Mouse (Mus musculus): ENCODE results near the gene Catsperg1. TPM values are rescaled to one million over a fixed set of nuclear protein-coding genes. Genes with fewer than 3 reads are reported as not detected.

Gene Catsperg1
- polyA plus RNA-seq, 1 experiment from 2014 or later: 3.8 TPM

DNA sequence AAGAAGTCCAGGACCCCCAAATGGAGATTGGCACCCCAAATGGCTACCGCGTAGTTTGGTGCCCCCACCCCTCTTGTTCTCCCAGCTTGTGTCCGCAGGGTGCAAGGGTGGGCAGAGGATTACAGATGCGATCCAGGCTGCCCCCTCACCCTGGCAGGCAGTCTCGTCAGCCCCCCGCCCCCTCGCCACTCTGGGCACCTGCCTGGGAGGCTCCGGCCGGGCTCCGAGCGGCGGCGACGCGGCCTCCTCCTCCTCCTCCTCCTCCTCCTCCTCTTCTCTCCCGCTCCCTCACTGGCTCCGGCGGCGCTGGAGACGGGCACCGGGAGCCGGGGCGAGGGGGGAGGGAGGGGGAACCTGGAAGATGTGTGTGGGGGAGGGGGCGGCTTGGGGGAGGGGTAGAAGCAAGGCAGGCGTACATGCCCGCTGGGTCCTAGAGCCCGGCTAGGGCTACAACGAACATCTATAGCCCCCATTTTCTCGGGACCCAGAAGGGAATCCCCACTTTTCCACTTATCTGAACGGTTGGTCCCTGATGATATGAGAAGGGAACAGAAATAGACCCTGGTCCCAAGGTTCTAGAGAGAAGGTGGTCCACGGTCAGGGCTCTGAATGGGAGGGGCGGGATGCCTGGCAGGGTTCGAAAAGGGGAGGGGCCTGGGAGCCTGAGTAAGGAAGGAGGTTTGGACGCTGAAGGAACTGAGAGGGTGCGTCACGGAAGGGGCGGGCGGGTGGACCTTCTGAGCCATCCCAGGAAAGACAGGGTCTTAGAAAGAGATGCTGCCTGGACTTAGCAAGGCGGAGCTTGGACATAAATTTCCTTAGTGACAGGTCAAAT lies 44.4 kb downstream of the Catsperg1 start:
- Histone ChIP-seq H3K4me3 (ENCODE audit: low read depth, low read length) (peak overlapping the region; percentile 68), H3K9ac (replicated peaks; ENCODE audit: low read depth, low read length) (peak overlapping the region; percentile 74), H3K27me3 (ENCODE audit: control insufficient read depth, insufficient read depth, low read length) (peaks cover 29% of the 10 kb centered on the region), H3K4me1 (ENCODE audit: control insufficient read depth, insufficient read depth, low read length) (peaks cover 18% of the 10 kb centered on the region), H3K36me3 (ENCODE audit: control insufficient read depth, insufficient read depth, low read length) (peaks cover 11% of the 10 kb centered on the region), H3K9me3 (ENCODE audit: control insufficient read depth, low read length) (no peaks in the 10 kb centered on the region), H3K4me2 (ENCODE audit: low read depth, low read length) (peak overlapping the region; percentile 60), H3K27ac (ENCODE audit: low read depth, low read length) (peak overlapping the region; percentile 78)
- peak; percentile 80 for ATAC-seq (ENCODE audit: low read depth)
- under 1% methylated on average over 34 of the region's 39 CpGs for WGBS

DNA sequence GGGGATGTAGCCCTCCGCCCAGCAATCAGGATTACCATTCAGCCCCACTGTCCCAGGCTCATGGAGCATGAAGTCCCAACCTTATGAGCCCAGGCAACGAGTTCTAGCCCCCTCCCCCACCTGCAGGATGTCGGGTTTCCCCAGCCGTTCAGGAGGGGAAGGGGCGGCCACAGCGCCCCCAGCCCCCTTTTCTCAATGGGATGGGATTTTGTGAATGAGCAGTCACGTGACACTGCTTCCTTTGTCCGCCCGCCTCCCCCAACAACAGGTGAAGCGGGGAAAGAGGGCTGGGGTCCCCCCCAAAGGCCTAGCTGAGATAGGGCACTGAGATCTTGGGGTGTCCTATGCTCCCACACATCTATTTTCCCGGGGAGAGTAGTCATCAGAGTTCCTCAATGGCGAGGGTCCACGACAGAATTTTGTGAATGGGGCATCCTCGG lies 45.0 kb downstream of the Catsperg1 start:
- H3K27me3 ChIP-seq (ENCODE audit: control insufficient read depth, insufficient read depth, low read length): peaks cover 26% of the 10 kb centered on the region
- no peaks in the 10 kb centered on the region for H3K9me3 ChIP-seq (ENCODE audit: control insufficient read depth, low read length)
- 0% methylated on average over 14 of the region's 14 CpGs for WGBS
- peaks cover 9% of the 10 kb centered on the region for H3K36me3 ChIP-seq (ENCODE audit: control insufficient read depth, insufficient read depth, low read length)
- peak; percentile 29 for ATAC-seq (ENCODE audit: low read depth)
- H3K4me3 ChIP-seq (ENCODE audit: low read depth, low read length): peak overlapping the region; percentile 68
- H3K4me1 ChIP-seq (ENCODE audit: control insufficient read depth, insufficient read depth, low read length): peaks cover 18% of the 10 kb centered on the region
- H3K27ac ChIP-seq (ENCODE audit: low read depth, low read length): peak overlapping the region; percentile 78
- peak overlapping the region; percentile 74 for H3K9ac ChIP-seq (replicated peaks; ENCODE audit: low read depth, low read length)
- H3K4me2 ChIP-seq (ENCODE audit: low read depth, low read length): peak overlapping the region; percentile 60

DNA sequence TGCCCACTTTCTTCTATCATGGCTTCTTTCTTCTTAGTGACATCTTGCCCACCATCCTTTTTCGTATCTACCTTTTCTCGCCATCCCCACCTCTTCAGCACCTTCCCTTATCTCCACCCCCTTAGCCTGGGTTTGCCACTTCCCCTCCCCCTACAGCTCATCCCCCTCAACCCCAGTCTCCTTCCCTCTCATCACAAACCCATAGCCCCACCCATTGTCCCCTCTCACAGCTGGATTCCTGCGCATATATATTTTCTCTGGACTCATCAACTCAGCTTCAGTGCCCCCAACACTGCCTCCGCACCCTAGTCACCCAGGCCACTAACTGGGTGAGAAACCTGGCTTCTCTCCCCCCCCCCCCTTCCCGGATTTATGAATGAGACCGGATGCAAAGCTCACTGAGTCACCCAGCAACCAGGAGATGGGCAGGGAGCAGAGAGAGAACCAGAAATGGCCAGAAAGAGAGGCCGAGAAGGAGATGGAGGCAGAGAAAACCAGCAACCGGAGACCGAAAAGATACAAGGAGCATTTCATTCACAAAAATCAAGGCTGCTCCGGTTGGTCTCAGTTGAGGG lies 45.6 kb downstream of the Catsperg1 start:
- ATAC-seq (ENCODE audit: low read depth): no peak
- H3K4me2 ChIP-seq (ENCODE audit: low read depth, low read length): peak overlapping the region; percentile 60
- peaks cover 18% of the 10 kb centered on the region for H3K4me1 ChIP-seq (ENCODE audit: control insufficient read depth, insufficient read depth, low read length)
- under 1% methylated on average over 10 of the region's 10 CpGs for WGBS
- H3K4me3 ChIP-seq (ENCODE audit: low read depth, low read length): peak overlapping the region; percentile 68
- H3K27ac ChIP-seq (ENCODE audit: low read depth, low read length): peak overlapping the region; percentile 78; the same call in 1 of the 2 replicates
- H3K9ac ChIP-seq (replicated peaks; ENCODE audit: low read depth, low read length): peak overlapping the region; percentile 74
- H3K9me3 ChIP-seq (ENCODE audit: control insufficient read depth, low read length): no peaks in the 10 kb centered on the region
- peaks cover 20% of the 10 kb centered on the region for H3K27me3 ChIP-seq (ENCODE audit: control insufficient read depth, insufficient read depth, low read length)
- peaks cover 3% of the 10 kb centered on the region; the same call in 1 of the 2 replicates for H3K36me3 ChIP-seq (ENCODE audit: control insufficient read depth, insufficient read depth, low read length)

DNA sequence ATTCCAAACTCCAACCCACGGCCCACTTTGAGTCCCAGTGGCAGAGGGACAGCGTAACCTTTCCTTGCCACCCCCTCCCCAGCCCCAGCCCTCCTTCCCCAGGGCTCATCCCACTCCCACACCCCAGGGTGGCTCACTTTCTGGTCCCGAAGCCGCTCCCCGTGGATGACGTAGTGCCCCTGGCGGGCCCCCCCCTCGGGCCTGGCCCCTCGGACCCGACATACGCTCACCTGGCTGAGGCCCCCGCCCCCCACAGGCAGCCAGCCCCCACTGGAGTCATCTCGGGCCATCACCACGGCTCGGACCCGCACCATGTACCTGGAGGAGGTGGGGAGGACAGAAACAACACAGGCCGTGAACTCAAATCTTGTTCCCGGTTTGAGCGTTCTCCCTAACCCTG lies 46.2 kb downstream of the Catsperg1 start:
- H3K4me1 ChIP-seq (ENCODE audit: control insufficient read depth, insufficient read depth, low read length): peaks cover 18% of the 10 kb centered on the region
- H3K4me2 ChIP-seq (ENCODE audit: low read depth, low read length): peak overlapping the region; percentile 60
- peaks cover 16% of the 10 kb centered on the region for H3K27me3 ChIP-seq (ENCODE audit: control insufficient read depth, insufficient read depth, low read length)
- no peak overlapping the region for H3K27ac ChIP-seq (ENCODE audit: low read depth, low read length)
- H3K36me3 ChIP-seq (ENCODE audit: control insufficient read depth, insufficient read depth, low read length): 0 out of 2 replicates have a peak, but pooled peaks cover 3% of the 10 kb centered on the region
- no peaks in the 10 kb centered on the region for H3K9me3 ChIP-seq (ENCODE audit: control insufficient read depth, low read length)
- H3K9ac ChIP-seq (replicated peaks; ENCODE audit: low read depth, low read length): peak overlapping the region; percentile 39; the same call in 1 of the 2 replicates
- ATAC-seq (ENCODE audit: low read depth): no peak
- 17% methylated on average over 19 of the region's 19 CpGs for WGBS
- H3K4me3 ChIP-seq (ENCODE audit: low read depth, low read length): peak overlapping the region; percentile 68; the same call in 1 of the 2 replicates

DNA sequence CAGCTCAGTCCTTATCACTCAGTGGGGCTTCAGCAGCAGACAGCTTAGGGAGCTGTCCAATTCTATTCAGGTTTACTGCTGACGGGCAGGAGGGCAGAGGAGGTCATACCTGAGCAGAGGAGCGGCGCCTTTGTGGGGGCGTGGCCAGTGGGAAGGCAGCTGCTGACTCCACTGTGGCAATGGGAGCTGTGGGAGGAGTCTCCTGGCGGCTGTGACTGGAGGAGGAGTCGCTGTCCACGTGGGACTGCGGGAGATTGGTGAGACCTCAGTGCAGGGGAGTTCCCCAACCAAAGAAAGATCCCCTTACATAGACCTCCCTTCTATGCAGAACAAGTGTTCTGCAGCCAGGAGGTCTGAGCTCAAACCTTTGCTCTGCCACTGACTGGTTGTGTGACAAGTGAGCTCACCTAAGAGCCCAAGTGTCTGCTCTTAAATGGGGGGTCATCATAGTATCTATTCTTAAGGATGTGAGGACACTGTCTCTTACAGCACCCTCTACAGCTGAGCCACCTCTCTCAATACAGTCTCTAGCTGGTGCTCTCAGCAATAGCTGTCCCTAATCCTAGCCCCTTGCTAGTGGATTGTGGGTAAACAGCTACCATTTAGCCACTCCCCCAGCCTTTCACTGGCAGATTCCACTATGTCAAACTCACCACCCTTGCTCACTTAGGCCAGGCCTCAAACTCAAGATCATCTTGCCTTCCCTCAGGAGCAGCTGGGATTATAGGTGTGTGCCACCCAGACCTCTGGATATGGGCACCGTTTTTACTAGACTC lies 50.9 kb downstream of the Catsperg1 start:
- Histone ChIP-seq H3K9ac (replicated peaks; ENCODE audit: low read depth, low read length) (no peak overlapping the region), H3K27me3 (ENCODE audit: control insufficient read depth, insufficient read depth, low read length) (peaks cover 3% of the 10 kb centered on the region; the same call in 1 of the 2 replicates), H3K4me3 (ENCODE audit: low read depth, low read length) (no peak overlapping the region), H3K27ac (ENCODE audit: low read depth, low read length) (no peak overlapping the region), H3K4me2 (ENCODE audit: low read depth, low read length) (no peak overlapping the region), H3K36me3 (ENCODE audit: control insufficient read depth, insufficient read depth, low read length) (0 out of 2 replicates have a peak, but pooled peaks cover 3% of the 10 kb centered on the region), H3K9me3 (ENCODE audit: control insufficient read depth, low read length) (no peaks in the 10 kb centered on the region), H3K4me1 (ENCODE audit: control insufficient read depth, insufficient read depth, low read length) (peaks cover 4% of the 10 kb centered on the region)
- no peak for ATAC-seq (ENCODE audit: low read depth)
- 23% methylated on average over 9 of the region's 9 CpGs for WGBS

DNA sequence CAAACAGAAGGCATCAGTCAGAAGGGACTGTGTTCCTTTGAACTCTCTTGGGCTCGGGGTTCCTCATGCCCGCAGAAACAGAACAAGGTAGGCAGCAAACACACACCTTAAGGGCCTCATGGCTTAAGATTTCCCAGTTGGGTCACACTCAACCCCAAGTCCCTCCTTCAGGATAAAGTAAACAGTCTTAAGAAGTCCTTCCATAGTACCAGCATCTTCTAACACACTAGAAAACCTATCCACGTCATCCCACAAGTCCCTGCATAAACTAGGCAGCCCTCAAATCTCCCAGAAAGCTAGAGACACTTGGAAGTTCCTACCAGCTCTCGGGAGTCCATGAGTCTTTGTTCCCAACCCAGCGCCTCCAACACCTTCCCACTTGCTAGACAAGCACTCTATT lies 51.5 kb downstream of the Catsperg1 start:
- no peak for ATAC-seq (ENCODE audit: low read depth)
- peaks cover 4% of the 10 kb centered on the region; the same call in 1 of the 2 replicates for H3K27me3 ChIP-seq (ENCODE audit: control insufficient read depth, insufficient read depth, low read length)
- H3K4me3 ChIP-seq (ENCODE audit: low read depth, low read length): no peak overlapping the region
- H3K9me3 ChIP-seq (ENCODE audit: control insufficient read depth, low read length): no peaks in the 10 kb centered on the region
- H3K4me2 ChIP-seq (ENCODE audit: low read depth, low read length): no peak overlapping the region
- no peaks in the 10 kb centered on the region for H3K4me1 ChIP-seq (ENCODE audit: control insufficient read depth, insufficient read depth, low read length)
- 83% methylated on average over 5 of the region's 5 CpGs for WGBS
- H3K36me3 ChIP-seq (ENCODE audit: control insufficient read depth, insufficient read depth, low read length): 0 out of 2 replicates have a peak, but pooled peaks cover 3% of the 10 kb centered on the region
- H3K9ac ChIP-seq (replicated peaks; ENCODE audit: low read depth, low read length): no peak overlapping the region
- no peak overlapping the region for H3K27ac ChIP-seq (ENCODE audit: low read depth, low read length)

DNA sequence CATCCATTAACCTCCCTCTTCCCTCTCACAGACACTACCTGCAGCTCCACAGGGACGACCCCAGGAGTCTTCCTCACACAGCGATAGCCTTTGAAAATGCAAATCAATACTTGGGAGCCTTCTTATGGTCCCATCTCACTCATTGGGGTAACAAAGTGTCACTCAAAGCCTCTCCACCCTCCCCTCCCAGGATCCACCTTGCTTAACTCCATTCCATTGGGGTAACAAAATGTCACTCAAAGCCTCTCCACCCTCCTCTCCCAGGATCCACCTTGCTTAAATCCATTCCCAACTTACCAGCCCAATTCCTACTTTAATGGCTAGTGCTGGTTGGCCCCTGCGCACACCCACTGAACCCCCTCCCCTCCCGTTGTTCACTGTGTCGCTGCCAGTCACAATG lies 55.6 kb downstream of the Catsperg1 start:
- no peak overlapping the region for H3K27ac ChIP-seq (ENCODE audit: low read depth, low read length)
- H3K4me2 ChIP-seq (ENCODE audit: low read depth, low read length): no peak overlapping the region
- no peak overlapping the region for H3K9ac ChIP-seq (replicated peaks; ENCODE audit: low read depth, low read length)
- H3K4me1 ChIP-seq (ENCODE audit: control insufficient read depth, insufficient read depth, low read length): 0 out of 2 replicates have a peak, but pooled peaks cover 4% of the 10 kb centered on the region
- H3K36me3 ChIP-seq (ENCODE audit: control insufficient read depth, insufficient read depth, low read length): no peaks in the 10 kb centered on the region
- H3K9me3 ChIP-seq (ENCODE audit: control insufficient read depth, low read length): no peaks in the 10 kb centered on the region
- no peak for ATAC-seq (ENCODE audit: low read depth)
- H3K27me3 ChIP-seq (ENCODE audit: control insufficient read depth, insufficient read depth, low read length): peaks cover 4% of the 10 kb centered on the region; the same call in 1 of the 2 replicates
- WGBS: 2% methylated on average over 5 of the region's 5 CpGs
- no peak overlapping the region for H3K4me3 ChIP-seq (ENCODE audit: low read depth, low read length)

DNA sequence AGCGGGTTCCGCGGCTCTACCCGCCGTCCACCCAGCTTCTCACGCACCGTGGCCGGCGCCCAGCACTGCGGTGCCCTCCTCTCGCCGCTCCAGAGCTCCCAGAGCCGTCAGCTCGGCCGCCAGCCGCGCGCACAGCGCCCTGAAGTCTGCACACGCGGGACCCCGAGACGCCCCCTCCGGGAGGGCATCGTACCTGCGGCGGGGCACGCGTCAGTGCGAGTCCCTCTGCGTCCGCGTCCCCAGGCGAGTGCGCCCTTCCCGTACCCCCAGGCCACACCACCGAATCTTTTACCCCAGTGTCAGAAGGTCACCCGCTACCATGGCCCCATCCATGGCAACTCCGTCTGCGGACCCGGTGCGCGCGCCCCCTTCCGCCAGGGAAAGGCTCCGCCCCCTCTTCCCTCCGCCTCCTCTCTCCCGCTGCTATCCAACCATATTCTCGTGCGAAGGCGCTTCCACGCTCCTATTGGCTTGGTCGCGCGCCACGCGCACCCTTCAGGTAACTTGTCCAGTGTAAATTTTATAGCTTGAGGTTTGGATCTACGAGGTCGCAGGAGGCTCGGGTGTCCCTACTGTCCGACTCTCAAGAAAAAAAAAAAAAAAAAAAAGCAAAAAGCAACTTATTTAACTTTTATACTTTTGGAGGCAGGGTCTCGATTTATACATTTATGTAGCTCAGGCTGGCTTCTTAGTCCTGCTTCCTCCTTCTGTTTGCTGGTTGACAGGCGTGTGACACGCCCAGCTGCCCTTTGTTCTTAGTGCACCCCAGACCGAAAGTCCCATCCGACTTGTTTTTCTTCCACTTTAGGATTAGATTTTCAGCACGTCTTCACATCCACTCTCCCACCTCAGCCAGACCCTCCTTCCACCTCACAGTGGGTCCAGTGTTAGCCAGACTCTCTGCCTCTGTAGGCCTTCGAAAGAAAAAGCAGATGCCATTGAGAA lies 57.7 kb downstream of the Catsperg1 start, which contains the start of gene Fam98c:
TSS of gene Fam98c (minus strand) at position 397 of the 945 bp plus-strand sequence.
- ATAC-seq (ENCODE audit: low read depth): peak; percentile 84
- peak within 1 kb of the TSS; percentile 74 for H3K9ac ChIP-seq (replicated peaks; ENCODE audit: low read depth, low read length)

More for the DNA sequence above, 57.7 kb downstream of the Catsperg1 start, which contains the start of gene Fam98c:
- H3K4me2 ChIP-seq (ENCODE audit: low read depth, low read length): peak within 1 kb of the TSS; percentile 56
- H3K27me3 ChIP-seq (ENCODE audit: control insufficient read depth, insufficient read depth, low read length): peaks cover 4% of the 10 kb centered on the region; the same call in 1 of the 2 replicates
- H3K36me3 ChIP-seq (ENCODE audit: control insufficient read depth, insufficient read depth, low read length): no peaks in the 10 kb centered on the region
- 4% methylated on average over 67 of the region's 68 CpGs for whole genome bisulfite sequencing
- H3K4me3 ChIP-seq (ENCODE audit: low read depth, low read length): peak within 1 kb of the TSS; percentile 57
- H3K9me3 ChIP-seq (ENCODE audit: control insufficient read depth, low read length): no peaks in the 10 kb centered on the region
- H3K4me1 ChIP-seq (ENCODE audit: control insufficient read depth, insufficient read depth, low read length): 0 out of 2 replicates have a peak, but pooled peaks cover 4% of the 10 kb centered on the region
- H3K27ac ChIP-seq (ENCODE audit: low read depth, low read length): peak within 1 kb of the TSS; percentile 76

Data from neural tube, embryonic 14.5 days (tissue).